Mouse (Mus musculus) kidney, adult 2 months (tissue): ENCODE data around the gene Cfap57. TPM values are rescaled to one million over a fixed set of nuclear protein-coding genes. Genes with fewer than 3 reads are reported as not detected.
"Not testable (repeated sequence)": the region's sequence is repeated elsewhere in the genome, so short reads cannot be mapped to it uniquely, and the experiment has no call there.

Experiments used
- DNase-seq: peaks from one replicate; pipeline ENCODE4 v3.0.0; 2021
- H3K27ac ChIP-seq: fragments of 200-500 bp; 2 replicates; pipeline ENCODE4 v1.5.1; 2012; ENCODE audit warnings: low read depth, low read length, control low read depth, inconsistent platforms; ENCODE audit not compliant: insufficient read depth
- H3K27me3 ChIP-seq: fragments of 200-500 bp; replicated peaks from 2 replicates; pipeline ENCODE4 v1.6.1; 2012; ENCODE audit warnings: mild to moderate bottlenecking, moderate library complexity, low read length, inconsistent platforms; ENCODE audit not compliant: control insufficient read depth, insufficient read depth
- H3K36me3 ChIP-seq: fragments of 200-500 bp; 2 replicates; pipeline ENCODE4 v1.6.1; 2012; ENCODE audit warnings: mild to moderate bottlenecking, moderate library complexity, low read length, inconsistent platforms; ENCODE audit not compliant: control insufficient read depth, insufficient read depth
- H3K4me1 ChIP-seq: fragments of 200-500 bp; 2 replicates; pipeline ENCODE4 v1.6.1; 2011; ENCODE audit warnings: low read length; ENCODE audit not compliant: control insufficient read depth, insufficient read depth
- H3K4me3 ChIP-seq: fragments of 200-500 bp; 2 replicates; pipeline ENCODE4 v1.5.1; 2011; ENCODE audit warnings: mild to moderate bottlenecking, low read depth, low read length, control low read depth; ENCODE audit not compliant: insufficient read depth
- CTCF ChIP-seq: fragments of 200-500 bp; conservative IDR thresholded peaks from 2 replicates; pipeline ENCODE4 v1.5.1; 2011; ENCODE audit warnings: low read depth, mild to moderate bottlenecking, control low read depth, low read length, moderate library complexity, mixed read lengths; ENCODE audit not compliant: insufficient read depth, insufficient read length
- POLR2A ChIP-seq: fragments of 200-500 bp; IDR thresholded peaks from one replicate; pipeline ENCODE4 v1.6.1; 2011; ENCODE audit warnings: low read depth, low read length, control low read depth
- WGBS: fragments of 180-500 bp; shearing (Covaris S2); methylation state at CpG from one replicate; pipeline ENCODE4 v1.1.7; 2018; 5-methylcytosine and 5-hydroxymethylcytosine counted together
- polyA plus RNA-seq: library from polyadenylated mRNA; depleted of rRNA; stranded (reverse); fragments of >200 nt; gene quantifications from 2 replicates; pipeline ENCODE4 v1.2.3, GENCODE M21; 2012

Cfap57 gene
- polyA plus RNA-seq, 1 experiment, result 0.06 TPM

- 81% methylated on average over 13 of the region's 13 CpGs for WGBS
- no peak overlapping the region for H3K4me3 ChIP-seq
- DNase-seq, result peak; percentile 51
- H3K27ac ChIP-seq, result no peak overlapping the region
- no peaks in the 10 kb centered on the region for H3K36me3 ChIP-seq
- no peaks in the 10 kb centered on the region for H3K4me1 ChIP-seq
- TF ChIP-seq POLR2A (no peak), CTCF (no peak)
- no peaks in the 10 kb centered on the region for H3K27me3 ChIP-seq
Measured at GRCm38 (mm10) chr4:118564062-118564925, 56.3 kb downstream of the Cfap57 start.

GRCm38 (mm10) chr4:118553039-118553649 lies 67.4 kb downstream of the Cfap57 start:
- H3K4me1 ChIP-seq, result no peaks in the 10 kb centered on the region
- no peak for TF ChIP-seq CTCF
- no peak overlapping the region for H3K27ac ChIP-seq
- no peak for DNase-seq
- WGBS, result 35% methylated on average over 3 of the region's 3 CpGs
- H3K4me3 ChIP-seq, result no peak overlapping the region
- H3K27me3 ChIP-seq, result no peaks in the 10 kb centered on the region
- no peaks in the 10 kb centered on the region for H3K36me3 ChIP-seq

- not testable (repeated sequence) for H3K4me1 ChIP-seq, H3K4me3 ChIP-seq, H3K36me3 ChIP-seq, H3K27ac ChIP-seq, H3K27me3 ChIP-seq
- WGBS, result 83% methylated on average over 10 of the region's 10 CpGs
- peak; percentile 18 for DNase-seq
Measured at GRCm38 (mm10) chr4:118548130-118548480, 72.5 kb downstream of the Cfap57 start.

DNA sequence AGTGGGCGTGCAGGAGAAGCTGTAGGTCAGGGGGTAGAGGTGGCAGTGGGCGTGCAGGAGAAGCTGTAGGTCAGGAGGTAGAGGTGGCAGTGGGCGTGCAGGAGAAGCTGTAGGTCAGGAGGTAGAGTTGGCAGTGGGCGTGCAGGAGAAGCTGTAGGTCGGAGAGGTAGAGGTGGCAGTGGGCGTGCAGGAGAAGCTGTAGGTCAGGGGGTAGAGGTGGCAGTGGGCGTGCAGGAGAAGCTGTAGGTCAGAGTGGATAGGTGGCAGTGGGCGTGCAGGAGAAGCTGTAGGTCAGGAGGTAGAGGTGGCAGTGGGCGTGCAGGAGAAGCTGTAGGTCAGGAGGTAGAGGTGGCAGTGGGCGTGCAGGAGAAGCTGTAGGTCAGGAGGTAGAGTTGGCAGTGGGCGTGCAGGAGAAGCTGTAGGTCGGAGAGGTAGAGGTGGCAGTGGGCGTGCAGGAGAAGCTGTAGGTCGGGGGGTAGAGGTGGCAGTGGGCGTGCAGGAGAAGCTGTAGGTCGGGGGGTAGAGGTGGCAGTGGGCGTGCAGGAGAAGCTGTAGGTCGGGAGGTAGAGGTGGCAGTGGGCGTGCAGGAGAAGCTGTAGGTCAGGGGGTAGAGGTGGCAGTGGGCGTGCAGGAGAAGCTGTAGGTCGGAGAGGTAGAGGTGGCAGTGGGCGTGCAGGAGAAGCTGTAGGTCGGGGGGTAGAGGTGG lies 73.0 kb downstream of the Cfap57 start:
- WGBS, result 87% methylated on average over 23 of the region's 23 CpGs

GRCm38 (mm10) chr4:118544441-118545127 lies 76.0 kb downstream of the Cfap57 start:
- Histone ChIP-seq H3K36me3 (no peaks in the 10 kb centered on the region), H3K4me3 (peak overlapping the region; percentile 57), H3K27ac (peak overlapping the region; percentile 93), H3K27me3 (no peaks in the 10 kb centered on the region), H3K4me1 (peaks cover 13% of the 10 kb centered on the region; the same call in 1 of the 2 replicates)
- no peak for TF ChIP-seq CTCF
- no peak for TF ChIP-seq POLR2A
- DNase-seq, result peak; percentile 56
- 47% methylated on average over 14 of the region's 14 CpGs for WGBS

More for the DNA sequence above, 73.0 kb downstream of the Cfap57 start:
- not testable (repeated sequence) for H3K27me3 ChIP-seq, H3K27ac ChIP-seq, H3K4me3 ChIP-seq, H3K36me3 ChIP-seq
- peak; percentile 60 for DNase-seq
- H3K4me1 ChIP-seq, result peaks cover 13% of the 10 kb centered on the region; the same call in 1 of the 2 replicates

DNA sequence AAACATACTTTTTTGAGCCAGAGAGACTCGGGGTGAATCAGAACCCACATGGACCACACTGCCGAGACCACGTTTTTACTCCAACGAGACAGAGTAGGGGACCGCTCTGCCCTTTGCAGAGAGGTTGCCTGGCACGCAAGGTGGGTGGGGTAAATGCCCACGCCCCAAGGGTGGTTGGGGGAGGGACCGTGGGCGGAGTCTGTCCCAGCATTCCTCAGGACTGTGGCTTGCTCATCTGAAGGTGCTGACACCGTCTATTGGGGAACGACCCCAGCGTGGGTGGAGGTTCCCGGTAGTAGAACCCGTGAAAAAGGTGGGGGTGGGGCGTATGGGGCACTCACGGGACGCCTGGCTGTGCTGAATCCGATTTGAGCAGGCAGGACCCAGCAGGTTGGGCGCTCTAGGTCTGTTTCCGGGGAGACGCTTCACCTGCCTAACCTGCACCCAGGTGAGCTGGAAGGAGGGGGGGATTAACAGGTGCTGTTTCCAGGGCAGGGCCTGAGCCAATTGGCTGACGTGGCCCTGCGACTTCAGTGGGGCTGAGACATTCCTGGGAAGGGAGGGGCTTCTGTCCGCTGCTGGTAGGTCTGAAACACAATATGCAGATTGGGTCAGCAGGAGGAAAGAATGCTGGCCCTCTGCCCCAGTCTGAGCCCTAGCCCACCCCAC lies 76.9 kb downstream of the Cfap57 start, which contains the start of gene Tmem125:
TSS of gene Tmem125 (minus strand) at position 453 of the 669 bp plus-strand sequence.
- 2% methylated on average over 24 of the region's 24 CpGs for WGBS
- TF ChIP-seq CTCF, result no peak
- peak; percentile 37 for TF ChIP-seq POLR2A
- H3K4me3 ChIP-seq, result peak within 1 kb of the TSS; percentile 57
- H3K4me1 ChIP-seq, result peaks cover 13% of the 10 kb centered on the region; the same call in 1 of the 2 replicates
- H3K36me3 ChIP-seq, result no peaks in the 10 kb centered on the region
- peak within 1 kb of the TSS; percentile 93 for H3K27ac ChIP-seq
- DNase-seq, result peak; percentile 96
- no peaks in the 10 kb centered on the region for H3K27me3 ChIP-seq

GRCm38 (mm10) chr4:118543158-118543530 lies 77.4 kb downstream of the Cfap57 start:
- peak overlapping the region; percentile 93 for H3K27ac ChIP-seq
- no peaks in the 10 kb centered on the region for H3K36me3 ChIP-seq
- H3K27me3 ChIP-seq, result no peaks in the 10 kb centered on the region
- H3K4me3 ChIP-seq, result peak overlapping the region; percentile 57
- H3K4me1 ChIP-seq, result peaks cover 13% of the 10 kb centered on the region; the same call in 1 of the 2 replicates
- peak; percentile 86 for DNase-seq
- no peak for TF ChIP-seq CTCF
- no peak for TF ChIP-seq POLR2A
- 8% methylated on average over 13 of the region's 13 CpGs for WGBS
